Mouse (Mus musculus) megakaryocyte-erythroid progenitor cell, adult 5 weeks (primary cell): ENCODE results near the gene Olfr836. TPM values are rescaled to one million over a fixed set of nuclear protein-coding genes. Genes with fewer than 3 reads are reported as not detected.

Experiments
- polyA plus RNA-seq: library from polyadenylated mRNA; stranded (reverse); fragments of >175 nt; gene quantifications from 2 replicates; pipeline ENCODE4 v1.2.3, GENCODE M21; 2012

Gene Olfr836
- not detected in 2 replicates for polyA plus RNA-seq

GRCm38 (mm10) chr9:19120082-19120481 lies at the start of gene Olfr836:
Olfr836 (plus strand) TSS chr9:19120382.

GRCm38 (mm10) chr9:19136017-19136416 lies 15.8 kb downstream of the Olfr836 start, which contains the start of gene Olfr837:
Olfr837 (plus strand) TSS chr9:19136317.

Other genes starting within 250 kb of the Olfr836 start
- not detected in 2 replicates for gene Olfr830, start 245.7 kb upstream of the Olfr836 start, polyA plus RNA-seq
- gene Olfr832, start 183.3 kb upstream of the Olfr836 start, polyA plus RNA-seq: not detected in 2 replicates
- gene Olfr834, start 132.4 kb upstream of the Olfr836 start, polyA plus RNA-seq: not detected in 2 replicates
- not detected in 2 replicates for gene Olfr835, start 87.6 kb upstream of the Olfr836 start, polyA plus RNA-seq
- gene Olfr837, start 15.9 kb downstream of the Olfr836 start, polyA plus RNA-seq: not detected in 2 replicates
- gene Olfr839-ps1, start 56.9 kb downstream of the Olfr836 start, polyA plus RNA-seq: 0.01 TPM in 1 of 2 replicates, not detected in the other
- 0.01 TPM in 1 of 2 replicates, not detected in the other for gene Olfr843, start 131.6 kb downstream of the Olfr836 start, polyA plus RNA-seq
- not detected in 2 replicates for gene Olfr844, start 196.0 kb downstream of the Olfr836 start, polyA plus RNA-seq
- 0.04 TPM in 1 of 2 replicates, not detected in the other for gene Olfr845, start 216.1 kb downstream of the Olfr836 start, polyA plus RNA-seq
- 0.03 TPM in 1 of 2 replicates, not detected in the other for gene Olfr846, start 243.6 kb downstream of the Olfr836 start, polyA plus RNA-seq